Mouse (Mus musculus) embryonic facial prominence, embryonic 14.5 days (tissue): ENCODE measurements around the gene Cdc34. TPM values are rescaled to one million over a fixed set of nuclear protein-coding genes. Genes with fewer than 3 reads are reported as not detected.

Experiments used
- ATAC-seq: fragments of 200-750 bp; cut with Nextera tagmentation; 2 replicates; pipeline ENCODE4 v1.8.0; 2017; ENCODE audit warnings: low read depth, moderate number of reproducible peaks, moderate TSS enrichment
- DNase-seq: peaks from one replicate; pipeline ENCODE4 v3.0.0-alpha.2; 2015; ENCODE audit warnings: low spot score
- H3K27ac ChIP-seq: fragments of 300-500 bp; sonication (generic); replicated peaks from 2 replicates; pipeline ENCODE4 v1.5.1; 2014; ENCODE audit warnings: low read depth, mild to moderate bottlenecking, low read length, moderate library complexity
- H3K27me3 ChIP-seq: fragments of 300-500 bp; sonication (generic); replicated peaks from 2 replicates; pipeline ENCODE4 v1.6.1; 2014; ENCODE audit warnings: low read length; ENCODE audit not compliant: control insufficient read depth, insufficient read depth
- H3K36me3 ChIP-seq: fragments of 300-500 bp; sonication (generic); 2 replicates; pipeline ENCODE4 v1.6.1; 2014; ENCODE audit warnings: low read length, mixed read lengths; ENCODE audit not compliant: control insufficient read depth, insufficient read depth
- H3K4me1 ChIP-seq: fragments of 300-500 bp; sonication (generic); 2 replicates; pipeline ENCODE4 v1.6.1; 2014; ENCODE audit warnings: antibody characterized with exemption, low read length; ENCODE audit not compliant: control insufficient read depth, insufficient read depth
- H3K4me2 ChIP-seq: fragments of 300-500 bp; sonication (generic); 2 replicates; pipeline ENCODE4 v1.6.1; 2014; ENCODE audit warnings: low read depth, mild to moderate bottlenecking, low read length, moderate library complexity, mixed read lengths
- H3K4me3 ChIP-seq: fragments of 300-500 bp; sonication (generic); 2 replicates; pipeline ENCODE4 v1.5.1; 2014; ENCODE audit warnings: low read depth, mild to moderate bottlenecking, low read length
- H3K9ac ChIP-seq: fragments of 300-500 bp; sonication (generic); 2 replicates; pipeline ENCODE4 v1.6.1; 2014; ENCODE audit warnings: low read depth, mild to moderate bottlenecking, low read length, moderate library complexity, mixed read lengths
- H3K9me3 ChIP-seq: fragments of 300-500 bp; sonication (generic); 2 replicates; pipeline ENCODE4 v1.6.1; 2016; ENCODE audit warnings: low read length; ENCODE audit not compliant: control insufficient read depth
- WGBS: fragments of 180-500 bp; shearing (Covaris S2); extraction: QIAGEN DNeasy Blood & Tissue Kit; methylation state at CpG from one replicate; pipeline ENCODE4 v1.1.7; 2014; 5-methylcytosine and 5-hydroxymethylcytosine counted together
- polyA plus RNA-seq: library from polyadenylated mRNA; unstranded; fragments of >200 nt; fragmentation: Nextera tagmentation; extraction: Ambion mirVana; gene quantifications from 2 replicates; pipeline ENCODE4 v1.2.1, GENCODE M21; 2014

The Cdc34 gene
- polyA plus RNA-seq, 1 experiment from 2014 or later, result 106 TPM

DNA sequence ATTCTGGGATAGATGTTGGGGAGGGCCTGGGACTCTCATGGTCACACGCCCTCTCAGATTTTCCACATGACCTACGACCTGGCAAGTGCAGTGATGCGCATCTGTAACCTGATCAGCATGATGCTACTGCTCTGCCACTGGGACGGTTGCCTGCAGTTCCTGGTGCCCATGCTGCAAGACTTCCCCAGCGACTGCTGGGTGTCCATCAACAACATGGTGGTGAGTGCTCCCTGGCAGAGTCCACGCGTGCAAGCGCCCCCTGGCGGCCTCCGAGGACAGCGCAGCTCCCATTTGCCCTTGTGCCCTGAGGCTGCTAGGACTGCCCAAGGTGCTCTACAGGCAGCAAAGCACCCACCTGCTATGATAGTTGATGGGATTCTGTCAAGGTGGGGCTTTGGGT lies 44.1 kb downstream of the Cdc34 start:
- Histone ChIP-seq H3K27me3 (no peaks in the 10 kb centered on the region), H3K9me3 (no peaks in the 10 kb centered on the region), H3K27ac (no peak overlapping the region), H3K4me1 (no peaks in the 10 kb centered on the region), H3K4me2 (no peak overlapping the region), H3K9ac (no peak overlapping the region), H3K4me3 (no peak overlapping the region), H3K36me3 (no peaks in the 10 kb centered on the region)
- ATAC-seq (no peak), DNase-seq (no peak)
- WGBS, result 29% methylated on average over 11 of the region's 11 CpGs

DNA sequence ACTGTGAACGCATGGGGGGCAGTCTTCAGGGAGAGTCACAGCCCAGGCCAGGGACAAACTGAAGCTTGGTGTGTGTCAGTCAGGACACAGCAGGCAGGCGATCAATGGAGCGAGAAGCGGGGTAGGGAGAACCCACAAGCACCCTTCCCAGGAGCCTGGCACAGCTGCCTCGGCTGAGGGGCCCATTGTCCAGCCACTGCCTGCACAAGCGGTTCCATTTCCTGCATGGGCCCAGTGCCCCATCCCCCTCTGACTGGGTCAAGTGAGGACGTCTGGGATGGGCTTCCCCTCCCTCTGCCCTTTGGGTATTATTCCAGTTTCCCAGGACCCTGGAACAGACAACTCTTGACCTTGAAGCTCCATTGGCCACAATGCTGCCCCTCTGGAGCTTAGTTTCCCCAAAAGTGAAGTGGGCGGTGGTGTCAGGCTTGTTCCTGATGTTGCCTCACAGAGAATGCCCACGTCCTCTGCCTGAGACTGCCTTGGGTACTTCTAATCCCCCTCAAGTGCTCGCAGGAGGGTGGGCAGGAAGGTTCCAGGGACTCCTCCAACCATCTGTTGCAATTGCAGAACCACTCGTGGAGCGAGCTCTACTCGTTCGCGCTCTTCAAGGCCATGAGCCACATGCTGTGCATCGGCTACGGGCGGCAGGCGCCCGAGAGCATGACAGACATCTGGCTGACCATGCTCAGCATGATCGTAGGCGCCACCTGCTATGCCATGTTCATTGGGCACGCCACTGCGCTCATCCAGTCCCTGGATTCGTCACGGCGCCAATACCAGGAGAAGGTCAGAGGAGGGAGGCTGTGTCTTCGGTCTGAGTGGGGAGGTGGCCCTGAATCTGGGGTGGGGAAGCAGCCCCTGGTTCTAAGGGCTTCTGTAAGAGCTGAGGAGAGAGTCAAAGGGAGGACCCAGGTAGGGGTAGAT lies 46.6 kb downstream of the Cdc34 start:
- DNase-seq, result no peak
- H3K9me3 ChIP-seq, result no peaks in the 10 kb centered on the region
- WGBS, result 71% methylated on average over 27 of the region's 28 CpGs
- H3K36me3 ChIP-seq, result peaks cover 3% of the 10 kb centered on the region; the same call in 1 of the 2 replicates
- no peak overlapping the region for H3K9ac ChIP-seq
- ATAC-seq, result no peak
- no peak overlapping the region for H3K4me2 ChIP-seq
- no peaks in the 10 kb centered on the region for H3K27me3 ChIP-seq
- H3K4me3 ChIP-seq, result no peak overlapping the region
- H3K27ac ChIP-seq, result no peak overlapping the region
- H3K4me1 ChIP-seq, result no peaks in the 10 kb centered on the region

DNA sequence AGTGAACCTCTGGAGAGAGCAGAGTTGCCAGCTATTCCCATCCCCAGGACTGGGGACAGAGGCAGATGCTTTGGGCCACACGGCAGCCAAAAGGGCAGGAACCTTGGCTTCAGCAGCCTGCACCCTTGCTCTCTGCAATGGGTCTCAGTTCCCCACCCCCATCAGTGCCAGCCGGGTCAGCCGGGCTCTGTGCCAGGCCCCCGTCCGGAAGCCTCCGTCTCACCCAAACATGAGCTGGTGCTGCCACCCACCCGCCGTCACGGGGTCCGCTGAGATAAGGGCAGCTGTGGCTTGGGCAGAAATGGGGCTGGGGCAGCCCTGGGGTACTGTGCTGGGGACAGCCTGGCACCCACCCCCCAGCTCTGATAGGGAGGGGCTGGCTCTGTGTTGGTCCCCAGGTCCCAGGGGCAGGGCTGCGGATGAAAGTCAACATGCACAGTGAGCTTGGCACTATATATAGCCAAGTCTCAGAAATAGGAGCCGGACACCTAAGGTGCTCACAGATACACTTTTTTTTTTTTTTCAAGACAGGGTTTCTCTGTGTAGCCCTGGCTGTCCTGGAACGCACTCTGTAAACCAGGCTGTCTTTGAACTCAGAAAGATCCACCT lies 47.5 kb downstream of the Cdc34 start:
- Histone ChIP-seq H3K4me2 (no peak overlapping the region), H3K9ac (no peak overlapping the region), H3K27ac (no peak overlapping the region), H3K36me3 (peaks cover 11% of the 10 kb centered on the region), H3K9me3 (no peaks in the 10 kb centered on the region), H3K27me3 (no peaks in the 10 kb centered on the region), H3K4me1 (no peaks in the 10 kb centered on the region), H3K4me3 (no peak overlapping the region)
- DNase-seq (no peak), ATAC-seq (no peak)
- WGBS, result 84% methylated on average over 12 of the region's 13 CpGs

DNA sequence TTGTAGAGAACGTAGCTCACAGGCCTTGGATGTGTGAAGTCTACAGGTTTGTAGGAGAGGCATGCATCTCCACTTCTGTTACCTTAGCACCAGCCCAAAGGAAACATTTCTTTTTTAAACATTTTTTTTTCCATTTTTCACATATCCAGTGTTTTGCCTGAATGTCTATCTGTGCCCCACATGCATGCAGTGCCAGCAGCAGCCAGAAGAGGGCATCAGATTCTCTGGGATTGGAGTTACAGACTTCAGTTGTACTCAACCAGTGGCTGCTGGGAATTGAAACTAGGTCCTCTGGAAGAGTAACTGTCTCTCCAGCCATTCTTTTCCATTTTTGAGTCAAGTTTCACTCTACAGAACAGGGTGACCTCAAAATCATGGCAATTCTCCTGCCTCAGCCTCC lies 50.5 kb downstream of the Cdc34 start:
- no peak overlapping the region for H3K27ac ChIP-seq
- no peak for ATAC-seq
- DNase-seq, result no peak
- H3K27me3 ChIP-seq, result no peaks in the 10 kb centered on the region
- no peak overlapping the region for H3K9ac ChIP-seq
- H3K36me3 ChIP-seq, result peaks cover 41% of the 10 kb centered on the region
- H3K4me3 ChIP-seq, result no peak overlapping the region
- H3K4me1 ChIP-seq, result no peaks in the 10 kb centered on the region
- 90% methylated on average over 1 of the region's 1 CpGs for WGBS
- peaks cover 23% of the 10 kb centered on the region for H3K9me3 ChIP-seq
- H3K4me2 ChIP-seq, result no peak overlapping the region

- DNase-seq (no peak), ATAC-seq (no peak)
- Histone ChIP-seq H3K4me1 (no peaks in the 10 kb centered on the region), H3K9ac (no peak overlapping the region), H3K27me3 (no peaks in the 10 kb centered on the region), H3K27ac (no peak overlapping the region), H3K9me3 (peaks cover 36% of the 10 kb centered on the region), H3K4me2 (no peak overlapping the region), H3K36me3 (peaks cover 55% of the 10 kb centered on the region), H3K4me3 (no peak overlapping the region)
- 97% methylated on average over 15 of the region's 15 CpGs for WGBS
Measured at GRCm38 (mm10) chr10:79733847-79734246, 51.9 kb downstream of the Cdc34 start.

GRCm38 (mm10) chr10:79735361-79735760 lies 53.4 kb downstream of the Cdc34 start:
- no peak overlapping the region for H3K4me2 ChIP-seq
- peaks cover 51% of the 10 kb centered on the region for H3K9me3 ChIP-seq
- 49% methylated on average over 14 of the region's 52 CpGs for WGBS

GRCm38 (mm10) chr10:79736706-79737105 lies 54.7 kb downstream of the Cdc34 start:
- Histone ChIP-seq H3K4me1 (no peaks in the 10 kb centered on the region), H3K9ac (no peak overlapping the region), H3K36me3 (peaks cover 83% of the 10 kb centered on the region), H3K9me3 (peaks cover 61% of the 10 kb centered on the region), H3K27me3 (no peaks in the 10 kb centered on the region), H3K4me2 (no peak overlapping the region), H3K4me3 (no peak overlapping the region), H3K27ac (no peak overlapping the region)
- DNase-seq, result no peak
- no peak for ATAC-seq
- WGBS, result 84% methylated on average over 10 of the region's 14 CpGs

More at GRCm38 (mm10) chr10:79735361-79735760, 53.4 kb downstream of the Cdc34 start:
- no peak overlapping the region for H3K4me3 ChIP-seq
- no peak for ATAC-seq
- H3K27me3 ChIP-seq, result no peaks in the 10 kb centered on the region
- H3K36me3 ChIP-seq, result peaks cover 70% of the 10 kb centered on the region
- DNase-seq, result no peak
- no peak overlapping the region for H3K9ac ChIP-seq
- no peaks in the 10 kb centered on the region for H3K4me1 ChIP-seq
- no peak overlapping the region for H3K27ac ChIP-seq
